13 mouse cellular contexts compared by ENCODE assay signal in genomic region chr5:17112026-17112425, GRCm38 (mm10).
DNase-seq lines count a peak whose midpoint lies in the region; ATAC-seq and TF ChIP-seq lines count a peak whose summit lies in the region.
"Had no signal": no experiment of that assay in that cellular context is flagged by ENCODE, and none has a peak within 500 bp of the region (broad histone marks: within the 10 kb centered on the region; RNA-seq: fewer than 3 reads in every experiment).

No protein-coding gene starts in this region.

- H3K4me2 ChIP-seq in kidney, embryonic 15.5 days = no peak overlapping the region
- H3K4me2 ChIP-seq: hindbrain, embryonic 13.5 days had no signal

- H3K27me3 ChIP-seq in kidney, adult 2 months (replicated peaks; ENCODE audit: control insufficient read depth, insufficient read depth, low read length) = no peaks in the 10 kb centered on the region
- no peaks in the 10 kb centered on the region for H3K27me3 ChIP-seq in kidney, embryonic 15.5 days
- H3K27me3 ChIP-seq: hindbrain, embryonic 13.5 days had no signal

- DNase-seq in kidney, adult 2 months = peak; percentile 64
- DNase-seq in testis, postnatal 14 days (ENCODE audit: low spot score) = peak; percentile 4
- DNase-seq in testis, postnatal 10 days (ENCODE audit: low spot score) = no peak
- peak; percentile 28 for DNase-seq in embryo, embryonic 11 days
- peak; percentile 47 for DNase-seq in telencephalon, adult 2 months (ENCODE audit: low read depth, low spot score)
- no peak for DNase-seq in adrenal gland, postnatal 14 days
- DNase-seq: gastrocnemius, postnatal 36 days; left cerebral cortex, postnatal 4 days had no signal

- ATAC-seq in kidney, embryonic 15.5 days (replicated peaks; ENCODE audit: low FRiP score) = no peak; the same call in 1 of the 2 replicates
- no peak for ATAC-seq in inflammation-experienced regulatory T-cells, adult 6 months

- no peaks in the 10 kb centered on the region for H3K36me3 ChIP-seq in kidney, adult 2 months (ENCODE audit: control insufficient read depth, insufficient read depth, low read length)
- H3K36me3 ChIP-seq in kidney, embryonic 15.5 days = no peaks in the 10 kb centered on the region
- H3K36me3 ChIP-seq: hindbrain, embryonic 13.5 days; midbrain, embryonic 10.5 days had no signal

- no peak overlapping the region for H3K4me3 ChIP-seq in kidney, adult 2 months (ENCODE audit: insufficient read depth, low read depth, low read length)
- no peak overlapping the region for H3K4me3 ChIP-seq in kidney, embryonic 15.5 days (replicated peaks)
- H3K4me3 ChIP-seq: erythroblast, embryonic 14.5 days; hindbrain, embryonic 13.5 days; midbrain, embryonic 10.5 days had no signal

- H3K27ac ChIP-seq in kidney, adult 2 months (ENCODE audit: insufficient read depth, low read depth, low read length) = no peak overlapping the region
- no peak overlapping the region for H3K27ac ChIP-seq in kidney, embryonic 15.5 days
- H3K27ac ChIP-seq: hindbrain, embryonic 13.5 days; midbrain, embryonic 10.5 days had no signal

- WGBS in kidney, adult 2 months = 19% methylated on average over 2 of the region's 2 CpGs
- 61% methylated on average over 2 of the region's 2 CpGs for WGBS in kidney, embryonic 15.5 days

- H3K4me1 ChIP-seq in kidney, adult 2 months (ENCODE audit: control insufficient read depth, insufficient read depth, low read length) = peaks cover 6% of the 10 kb centered on the region; the same call in 1 of the 2 replicates
- H3K4me1 ChIP-seq in kidney, embryonic 15.5 days = no peaks in the 10 kb centered on the region
- H3K4me1 ChIP-seq: hindbrain, embryonic 13.5 days; midbrain, embryonic 10.5 days had no signal

- no peak for TF ChIP-seq POLR2A in kidney, adult 2 months (IDR thresholded peaks at IDR 0.05; ENCODE audit: low read depth, low read length)

- no peaks in the 10 kb centered on the region for H3K9me3 ChIP-seq in kidney, embryonic 15.5 days (replicated peaks)
- H3K9me3 ChIP-seq: hindbrain, embryonic 13.5 days; midbrain, embryonic 10.5 days had no signal

- H3K9ac ChIP-seq in kidney, embryonic 15.5 days = no peak overlapping the region
- H3K9ac ChIP-seq: hindbrain, embryonic 13.5 days had no signal

- no peak for TF ChIP-seq CTCF in kidney, adult 2 months (conservative IDR thresholded peaks at IDR 0.05; ENCODE audit: insufficient read depth, insufficient read length, low read depth, low read length)

Comparison
In these comparisons a context has a peak if more than half of its experiments do, and no peak if none do; other contexts are left out.
1. DNase-seq: peak in kidney, adult 2 months (single experiment), testis, postnatal 14 days (single experiment), embryo, embryonic 11 days (single experiment) and telencephalon, adult 2 months (single experiment); none in testis, postnatal 10 days (single experiment) and adrenal gland, postnatal 14 days (single experiment).